Mouse (Mus musculus) spleen, postnatal 14 days (tissue): ENCODE measurements around the gene Gpr108.

Experiments
- DNase-seq, 2 experiments: peaks; one replicate each; pipeline ENCODE4 v3.0.0; 2021 to 2022; ENCODE audit warnings: low spot score in 2 of 2

The Gpr108 gene

DNA sequence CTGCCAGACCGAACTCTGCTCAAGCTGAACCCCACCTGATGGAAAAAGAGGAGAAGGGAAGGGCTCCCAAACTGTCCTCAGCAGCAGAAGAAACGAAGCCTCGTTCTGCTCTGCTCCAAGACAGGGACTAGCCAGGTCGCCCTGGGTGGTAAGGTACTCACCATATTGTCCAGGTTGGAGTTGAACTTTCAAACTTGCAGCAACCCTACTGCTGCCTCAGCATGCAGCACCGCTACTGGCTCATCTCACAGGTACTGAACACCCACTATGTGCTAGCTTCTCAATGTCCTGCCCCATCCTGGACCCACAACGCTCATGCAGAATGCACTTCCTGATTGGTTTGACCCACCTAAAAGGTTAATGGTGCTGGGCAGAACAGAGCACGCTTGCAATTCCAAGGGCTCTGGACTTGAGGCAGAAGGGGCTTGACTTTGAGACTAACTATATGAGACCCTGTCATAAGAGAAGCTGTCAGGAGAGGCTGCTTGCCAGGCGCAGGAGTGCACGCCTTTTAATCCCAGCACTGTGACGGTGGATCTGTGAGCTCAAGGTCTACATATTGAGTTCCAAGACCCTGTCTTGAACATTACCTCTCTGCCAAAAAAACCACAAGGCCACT, 2.8 kb downstream of the Gpr108 start:
- no peak for DNase-seq

DNA sequence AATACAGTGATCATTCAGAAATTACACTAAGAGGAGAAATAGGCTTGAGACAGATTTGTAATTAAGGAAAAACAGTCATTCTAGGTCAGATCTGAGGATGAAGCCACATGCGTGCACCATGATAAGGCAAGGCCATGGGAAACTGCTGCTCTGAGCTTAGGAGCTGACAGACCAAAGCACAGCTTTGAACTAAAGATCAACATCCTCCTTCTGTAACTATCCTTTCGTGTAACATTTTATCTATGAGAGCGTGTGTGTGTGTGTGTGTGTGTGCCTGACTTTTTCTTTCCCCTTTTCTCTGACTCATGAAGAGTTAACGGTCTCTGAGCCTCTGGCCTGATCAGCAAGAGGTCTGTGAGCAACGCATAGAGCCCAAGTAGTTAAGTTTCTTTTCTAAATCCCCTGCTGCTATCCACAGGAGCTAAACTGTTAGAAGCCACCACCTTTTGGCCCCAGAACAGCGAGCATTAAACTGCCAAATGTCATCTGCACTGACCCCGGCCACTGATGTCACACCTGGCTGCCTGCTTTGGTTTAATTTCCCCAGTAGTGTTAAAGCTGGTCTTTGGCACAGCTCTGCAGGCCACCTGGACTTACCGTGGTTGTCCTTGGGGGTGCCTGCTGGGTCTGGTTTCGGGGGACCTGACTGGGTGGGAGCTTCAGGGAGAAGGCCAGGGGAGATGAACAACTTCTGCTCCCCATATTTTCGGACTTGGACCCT, 4.4 kb downstream of the Gpr108 start:
- DNase-seq: no peak

DNA sequence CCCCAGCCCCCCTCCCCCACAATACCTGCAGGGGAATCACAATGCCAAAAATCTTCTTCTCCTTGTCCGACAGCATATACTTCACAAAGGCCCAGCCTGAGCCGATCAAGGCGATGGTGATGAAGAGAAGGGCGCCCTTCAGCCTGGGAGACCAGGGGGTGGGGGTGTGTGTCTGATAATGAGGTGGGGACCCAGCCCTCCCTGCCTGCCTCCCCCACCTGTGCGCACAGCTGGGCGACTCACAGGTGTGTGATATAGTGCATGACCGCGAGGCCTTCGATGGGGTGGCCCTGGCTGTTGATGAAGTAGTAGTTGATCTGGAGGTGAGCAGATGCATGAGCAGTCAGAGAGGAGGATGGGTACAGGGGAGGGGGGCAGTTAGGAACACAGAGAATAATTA, 11.1 kb downstream of the Gpr108 start:
- DNase-seq: no peak

DNA sequence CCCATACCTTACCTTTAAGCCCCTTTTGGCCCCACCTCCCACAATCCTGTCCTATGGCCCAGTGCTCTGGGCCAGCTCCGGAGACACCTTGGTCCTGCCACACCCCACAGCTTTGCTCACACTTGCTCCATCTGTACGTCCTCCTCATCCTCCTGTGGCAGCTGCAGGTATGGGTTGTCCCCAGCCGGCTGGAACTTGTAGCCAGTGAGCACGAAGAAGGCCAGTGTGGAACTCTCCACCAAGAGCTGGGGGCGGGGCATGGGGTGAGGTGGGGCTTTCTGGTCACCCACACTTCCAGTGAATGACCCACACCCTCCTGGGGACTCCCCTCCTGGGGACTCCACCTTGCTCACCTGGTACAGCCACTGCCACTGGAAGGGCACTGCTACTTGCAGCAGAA, 12.4 kb downstream of the Gpr108 start:
- no peak for DNase-seq

DNA sequence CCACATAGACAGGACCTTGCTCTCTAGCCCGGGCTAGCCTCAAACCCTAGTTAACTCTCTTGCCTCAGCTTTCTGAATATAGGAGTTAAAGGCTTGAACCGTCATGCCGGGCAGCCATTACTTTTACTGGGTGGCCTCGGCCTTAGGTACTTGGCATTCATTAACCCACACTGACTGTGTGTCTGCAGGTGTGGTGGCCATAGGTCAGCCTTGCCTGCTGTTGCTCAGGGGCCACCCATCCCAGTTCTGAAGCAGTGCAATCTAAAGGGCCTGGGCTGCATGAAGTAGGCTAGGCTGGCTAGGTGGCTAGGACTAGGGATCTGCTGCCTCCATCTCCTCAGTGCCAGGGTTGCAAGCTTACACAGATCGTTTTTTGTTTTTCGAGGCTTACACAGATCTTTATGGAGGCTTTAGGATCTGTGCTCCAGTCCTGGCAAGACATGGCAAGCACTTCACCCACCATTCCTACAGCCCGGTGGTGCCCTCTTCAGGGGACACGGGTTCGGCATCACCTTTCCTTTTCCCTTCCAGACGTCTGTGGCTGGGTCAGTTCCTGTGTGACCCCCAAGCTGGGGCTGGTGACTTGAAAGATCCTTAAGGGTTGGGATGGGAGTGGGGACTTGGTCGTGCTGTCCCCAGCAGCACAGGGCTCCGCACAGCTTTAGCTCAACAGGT, 13.9 kb downstream of the Gpr108 start:
- no peak for DNase-seq

DNA sequence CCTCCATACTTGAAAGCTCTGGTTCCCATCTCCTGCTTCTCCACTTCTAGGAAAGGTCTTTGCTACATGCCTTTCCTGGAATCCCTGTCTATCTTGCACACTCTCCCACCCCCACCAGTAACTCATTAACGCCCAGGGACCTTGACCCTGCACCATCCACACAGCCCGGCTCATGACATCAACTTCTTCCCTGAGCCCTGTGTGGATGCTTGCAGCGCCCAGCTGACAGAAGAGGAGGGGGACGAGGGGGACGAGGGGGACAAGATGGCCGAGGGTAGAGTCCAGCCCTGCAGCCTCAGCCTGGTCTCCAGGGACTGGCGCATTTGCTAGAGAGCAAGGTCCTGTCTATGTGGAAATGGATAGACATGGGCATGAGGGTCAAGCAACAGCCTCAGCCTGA, 15.2 kb downstream of the Gpr108 start:
- no peak for DNase-seq

DNA sequence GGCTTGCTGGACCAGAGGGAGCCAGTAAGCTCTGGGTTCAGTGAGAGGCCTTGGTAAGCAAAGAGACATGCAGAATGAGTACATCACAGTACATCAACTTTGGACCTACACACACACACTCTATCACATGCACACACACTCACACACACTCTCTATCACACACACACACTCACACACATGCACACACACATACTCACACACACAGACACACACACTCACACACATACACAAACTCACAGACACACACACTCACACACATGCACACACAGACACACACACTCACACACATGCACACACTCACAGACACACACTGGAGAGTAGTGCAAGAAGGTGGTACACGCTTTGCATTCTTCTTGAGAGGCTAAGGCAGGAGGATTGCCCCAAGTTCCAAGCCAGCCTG, 16.0 kb downstream of the Gpr108 start:
- DNase-seq: no peak

DNA sequence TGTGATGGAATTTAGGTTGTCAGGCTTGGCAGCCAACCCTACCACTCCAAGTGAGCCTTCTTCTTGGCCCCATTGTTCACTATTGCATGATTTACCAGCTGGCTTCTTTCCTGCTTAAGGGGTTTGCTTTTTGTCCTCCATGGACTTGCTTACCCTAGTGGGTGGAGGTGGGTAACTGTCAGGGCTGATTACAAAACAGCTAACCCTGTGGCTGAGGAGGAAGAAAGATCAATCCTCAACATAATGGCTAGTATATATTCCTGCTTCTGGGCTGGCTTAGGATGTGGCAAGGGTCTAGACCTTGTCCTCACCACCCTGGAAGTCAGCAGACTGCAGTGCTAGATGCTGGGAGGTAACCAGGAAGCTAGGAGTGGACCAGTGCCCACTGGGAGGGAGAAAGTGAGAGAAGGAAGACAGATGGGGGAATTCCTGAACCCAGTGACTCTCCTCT, 16.9 kb downstream of the Gpr108 start:
- no peak for DNase-seq

DNA sequence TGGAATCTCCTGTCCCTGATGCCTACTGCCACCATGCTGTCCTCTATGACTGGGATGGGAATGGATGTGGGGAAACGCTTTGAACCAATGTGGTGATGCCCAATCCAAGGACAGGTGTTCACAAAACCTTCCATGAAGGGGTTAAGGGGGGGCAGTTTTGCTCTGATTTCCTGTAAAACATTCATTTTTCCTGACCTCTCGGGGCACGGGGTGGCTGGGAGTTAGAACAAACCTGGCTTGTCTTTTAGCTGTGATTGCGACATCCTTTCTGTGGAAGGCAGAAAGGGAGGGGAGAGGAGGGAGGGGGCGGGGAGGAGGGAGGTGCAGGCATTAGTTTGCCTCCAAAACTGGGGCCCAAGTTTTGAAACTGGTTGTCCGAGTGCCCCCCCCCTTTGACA, 17.5 kb downstream of the Gpr108 start:
- no peak for DNase-seq

DNA sequence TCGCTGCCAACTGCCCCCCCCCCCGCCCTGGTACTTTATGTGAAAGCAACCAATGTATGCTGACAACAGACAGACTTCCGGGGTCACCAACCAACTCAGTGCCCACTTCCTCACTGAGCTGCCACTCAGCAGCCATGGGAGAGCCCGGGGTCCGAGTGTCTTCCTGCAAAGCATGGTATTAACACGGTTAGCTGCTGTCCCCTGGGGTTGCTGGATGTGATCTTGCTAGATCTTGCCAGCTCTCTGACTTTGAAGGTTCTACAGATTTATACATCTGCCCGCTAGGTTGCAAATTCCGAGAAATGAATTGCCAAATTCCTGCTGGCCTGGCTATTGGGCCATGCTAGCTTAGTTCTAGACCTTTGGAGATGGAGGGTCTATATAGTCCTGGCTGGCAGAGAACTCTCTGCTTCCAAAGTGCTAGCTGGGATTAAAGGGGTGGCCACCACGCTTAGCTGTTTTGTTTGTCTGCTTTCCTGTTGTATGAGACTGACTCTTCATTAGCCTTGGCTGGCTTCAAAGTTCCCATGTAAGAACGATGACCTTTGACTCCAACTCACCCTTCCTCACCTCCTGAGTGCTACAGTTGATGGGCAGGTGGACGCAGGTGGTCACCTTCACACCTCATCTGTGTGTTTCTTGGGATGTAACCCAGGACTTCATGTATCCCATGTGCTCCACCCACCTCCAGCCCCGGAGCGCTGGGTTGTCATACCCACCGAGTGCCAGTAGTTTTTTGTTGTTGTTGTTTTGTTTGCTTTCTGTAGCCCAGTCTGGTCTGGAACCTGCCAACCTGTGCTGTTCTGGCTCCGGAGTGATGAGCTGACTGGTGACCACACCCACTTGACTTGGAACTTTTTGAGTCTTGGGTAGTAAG, 18.2 kb downstream of the Gpr108 start:
- no peak for DNase-seq

DNA sequence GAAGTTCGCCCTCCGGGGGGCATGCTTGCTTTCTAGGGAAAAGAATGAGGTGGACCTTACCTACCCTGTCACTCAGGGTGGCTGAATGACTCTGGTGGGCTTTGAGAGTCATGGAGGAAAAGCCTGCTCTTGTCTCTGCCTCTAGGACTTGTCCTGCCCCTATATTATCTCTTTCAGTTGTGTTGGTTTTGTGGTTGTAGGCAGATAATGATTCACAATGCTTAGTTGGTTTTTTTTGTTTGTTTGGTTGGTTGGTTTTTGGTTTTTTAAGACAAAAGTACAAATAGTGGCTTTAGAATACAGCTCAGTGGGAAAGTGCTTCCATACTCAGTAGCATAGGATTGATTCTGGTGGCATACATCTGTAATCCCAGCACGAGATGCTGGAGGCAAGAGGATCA, 19.4 kb downstream of the Gpr108 start:
- DNase-seq: no peak

DNA sequence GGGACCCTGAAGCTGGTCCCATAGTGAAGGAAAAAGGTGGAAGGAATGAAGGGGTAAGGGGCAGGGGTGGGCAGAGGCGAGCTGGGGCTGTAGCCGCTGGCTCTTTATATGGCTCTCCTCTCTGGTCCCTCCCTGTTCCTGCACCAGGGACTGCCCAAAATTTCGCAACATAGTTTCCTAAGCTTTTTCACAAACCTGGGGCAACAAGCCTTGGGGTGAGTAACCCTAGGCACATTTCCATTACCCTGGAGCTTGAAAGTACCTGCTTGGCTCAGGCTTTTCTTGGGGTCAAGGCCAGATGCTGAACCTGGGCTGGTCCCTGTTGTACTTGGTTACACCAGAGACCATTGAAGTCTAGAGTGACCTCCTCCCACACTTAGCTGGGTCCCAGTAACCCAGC, 20.2 kb downstream of the Gpr108 start, which contains the start of gene C3:
C3 (minus strand) TSS at position 123 of the 400 bp plus-strand sequence.
- no peak for DNase-seq

DNA sequence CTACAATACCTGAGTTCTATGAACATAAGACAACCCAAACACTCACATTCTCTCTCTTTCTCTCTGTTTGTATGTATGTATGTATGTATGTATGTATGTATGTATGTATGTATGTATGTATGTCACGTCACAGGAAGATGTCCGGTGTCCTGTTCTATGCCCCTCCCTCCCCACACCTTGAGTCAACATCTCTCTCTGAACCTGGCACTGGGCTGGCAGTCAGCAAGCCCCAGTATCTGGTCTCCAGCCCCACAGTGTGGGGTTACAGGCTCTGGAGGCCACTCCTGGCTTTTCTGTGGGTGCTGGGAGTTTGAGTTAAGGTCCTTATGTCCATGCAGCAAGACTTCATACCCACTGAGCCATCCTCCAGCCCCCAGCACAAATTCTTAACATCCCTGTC, 20.8 kb downstream of the Gpr108 start:
- no peak for DNase-seq

DNA sequence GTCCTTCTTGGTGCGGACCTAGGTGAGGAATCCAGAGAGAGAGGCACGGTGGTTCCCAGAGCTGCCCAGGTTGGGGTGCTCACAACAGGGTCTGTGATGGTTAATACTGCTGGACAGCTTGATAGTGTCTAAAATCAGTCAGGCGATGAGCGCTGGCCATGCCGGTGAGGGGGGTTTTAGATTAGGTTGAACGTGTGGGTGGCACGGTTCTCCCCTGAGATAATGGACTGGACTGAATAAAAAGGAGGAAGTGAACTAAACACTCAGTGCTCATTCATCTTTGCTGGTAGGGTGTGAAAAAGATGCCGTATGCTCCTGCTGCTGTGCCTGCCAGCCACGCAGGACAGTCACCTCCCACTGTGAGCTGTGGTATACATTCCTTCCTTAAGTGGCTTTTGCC, 24.9 kb downstream of the Gpr108 start:
- no peak for DNase-seq

DNA sequence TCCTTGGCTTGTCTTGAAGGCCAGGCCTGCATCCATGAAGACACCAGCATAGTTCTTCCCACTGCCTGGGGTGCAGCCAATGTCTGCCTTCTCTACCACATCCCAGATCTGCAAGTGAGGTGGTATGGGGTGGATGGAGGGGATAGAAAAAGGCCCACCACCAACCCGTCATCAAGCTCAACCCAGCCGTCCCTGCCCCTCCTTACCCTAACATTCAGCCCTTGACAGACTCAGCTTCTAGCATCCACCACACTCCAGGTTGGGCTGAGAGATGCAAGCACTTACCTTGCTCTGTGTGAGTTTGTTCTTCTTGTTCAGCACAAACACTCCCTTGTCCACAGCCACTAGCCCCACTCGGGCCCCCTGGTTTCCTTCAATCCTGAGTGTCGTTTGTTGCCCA, 26.3 kb downstream of the Gpr108 start:
- DNase-seq: no peak

DNA sequence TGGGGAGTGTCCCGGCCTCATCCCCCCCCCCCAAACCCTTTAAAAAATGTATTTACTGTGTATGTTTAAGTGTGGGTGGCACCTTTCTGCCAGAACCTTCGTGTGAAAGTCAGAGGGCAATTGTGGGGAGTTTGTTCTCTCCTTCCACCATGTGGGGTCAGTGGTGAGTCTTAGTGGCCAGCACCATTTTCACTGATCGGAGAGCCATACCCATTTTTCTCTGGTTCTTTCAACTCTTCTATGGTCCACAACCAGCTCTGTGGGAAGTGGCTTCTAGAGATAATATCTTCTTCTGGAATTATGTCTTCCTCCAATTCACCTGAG, 28.4 kb downstream of the Gpr108 start:
- DNase-seq: peak in 1 of 2 experiments; percentile 34

DNA sequence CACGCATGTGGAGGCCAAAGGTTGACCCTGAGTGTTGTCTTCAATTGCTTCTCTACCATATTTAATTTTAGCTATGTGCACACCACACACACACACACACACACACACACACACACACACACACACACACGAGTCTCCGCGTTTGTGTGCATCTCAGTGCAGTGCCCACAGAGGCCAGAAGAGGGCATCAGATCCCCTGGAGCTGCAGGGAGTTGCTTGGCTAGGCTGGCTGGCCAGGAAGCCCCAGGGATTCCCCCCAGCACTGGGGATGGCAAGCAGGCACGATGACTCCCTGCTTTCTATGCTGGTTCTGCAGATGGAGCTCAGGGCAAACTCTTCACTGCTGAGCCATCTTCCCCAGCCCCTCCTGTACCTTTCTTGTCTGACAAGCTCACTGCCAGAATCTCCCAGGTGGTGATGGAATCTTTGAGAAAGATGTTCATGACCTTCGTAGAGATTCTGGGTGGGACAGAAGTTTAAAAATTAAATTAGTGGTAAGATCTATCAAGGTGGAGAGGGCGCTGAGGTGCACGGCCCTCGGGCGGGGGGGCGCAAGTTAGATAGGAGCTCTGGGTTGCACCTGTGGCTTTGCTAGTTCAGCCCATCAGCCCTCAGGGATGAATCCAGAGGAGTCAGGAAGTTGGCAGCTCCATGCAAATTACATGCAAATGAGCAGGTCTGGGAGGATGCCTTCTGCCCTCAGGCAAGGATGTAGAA, 28.9 kb downstream of the Gpr108 start:
- DNase-seq: peak; percentile 53 to 68

DNA sequence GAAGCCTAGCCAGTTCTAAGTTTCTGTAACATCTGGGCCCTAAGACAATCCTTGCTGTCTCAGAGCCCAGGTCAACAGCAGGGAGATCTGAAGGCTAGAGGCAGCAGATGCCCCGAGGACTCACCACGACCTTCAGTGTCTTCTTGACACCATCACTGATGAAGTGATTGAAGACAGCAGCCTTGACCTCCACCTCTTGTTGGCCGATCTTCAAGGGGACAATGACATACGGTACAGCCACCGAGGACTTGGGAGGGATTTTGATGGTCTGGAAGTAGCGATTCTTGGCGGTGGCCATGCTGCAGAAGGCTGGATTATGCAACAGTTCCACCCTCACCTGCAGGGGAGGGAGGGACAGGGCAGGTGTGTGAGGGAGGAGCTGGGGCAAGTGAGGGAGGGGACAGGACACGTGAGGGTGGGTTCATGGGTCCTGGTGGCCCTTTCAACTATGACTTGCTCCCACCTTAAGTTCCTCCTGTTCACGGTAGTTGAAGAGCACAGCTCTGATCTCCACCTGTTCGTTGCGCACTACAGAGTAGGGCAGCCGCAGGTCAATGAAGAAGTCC, 29.8 kb downstream of the Gpr108 start:
- no peak for DNase-seq

DNA sequence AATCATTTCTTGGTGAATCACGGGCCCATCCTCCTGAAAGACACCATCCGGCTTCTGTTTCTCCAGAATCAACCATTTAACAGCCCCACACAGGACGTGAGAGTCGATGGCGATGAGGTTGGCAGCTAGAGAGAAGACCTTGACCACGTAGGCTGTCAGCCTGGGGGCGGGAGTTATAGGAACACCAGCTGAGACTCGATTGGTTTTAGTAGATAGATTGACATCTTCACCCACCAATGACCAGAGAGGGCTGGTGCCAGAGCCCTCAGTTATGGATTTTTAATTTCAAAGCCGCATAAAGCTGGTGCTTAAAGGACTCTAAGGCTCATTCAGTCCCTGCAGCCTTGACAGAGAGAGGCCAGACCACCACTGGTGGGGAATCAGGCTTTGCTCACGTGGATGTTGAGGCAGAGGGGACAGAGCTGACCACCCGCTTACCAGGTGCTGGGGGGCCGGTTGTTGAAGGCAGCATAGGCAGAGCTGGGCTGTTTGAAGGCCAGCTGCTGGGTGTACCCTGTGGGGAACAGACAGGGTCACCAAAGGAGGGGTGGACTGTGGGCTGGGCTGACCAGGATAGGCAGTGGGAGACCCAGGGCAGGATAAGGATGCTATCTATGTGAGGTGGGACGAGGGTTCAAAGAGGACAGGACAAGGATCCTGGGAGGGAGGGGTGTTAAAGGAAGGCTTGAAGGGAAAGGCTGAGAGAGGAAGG, 33.4 kb downstream of the Gpr108 start:
- no peak for DNase-seq

DNA sequence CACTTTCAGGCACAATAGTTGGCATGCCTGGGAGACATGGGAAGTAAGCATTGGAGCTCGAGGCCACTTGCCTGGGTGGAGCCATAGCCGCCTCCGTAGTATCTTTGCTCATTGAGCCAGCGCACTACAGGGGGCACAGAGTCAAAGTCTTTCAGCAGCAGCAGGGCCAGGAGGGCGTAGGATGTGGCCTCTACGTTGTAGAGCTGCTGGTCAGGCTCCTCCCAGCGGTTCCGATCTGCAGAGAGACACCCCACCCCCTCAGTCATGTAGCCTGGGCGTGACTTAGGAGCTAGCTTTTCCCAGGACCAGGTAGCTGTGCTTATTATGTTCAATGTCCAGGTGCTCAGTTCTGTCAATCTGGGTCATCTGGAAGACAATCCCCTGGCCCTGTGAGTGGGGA, 36.7 kb downstream of the Gpr108 start:
- DNase-seq: no peak

DNA sequence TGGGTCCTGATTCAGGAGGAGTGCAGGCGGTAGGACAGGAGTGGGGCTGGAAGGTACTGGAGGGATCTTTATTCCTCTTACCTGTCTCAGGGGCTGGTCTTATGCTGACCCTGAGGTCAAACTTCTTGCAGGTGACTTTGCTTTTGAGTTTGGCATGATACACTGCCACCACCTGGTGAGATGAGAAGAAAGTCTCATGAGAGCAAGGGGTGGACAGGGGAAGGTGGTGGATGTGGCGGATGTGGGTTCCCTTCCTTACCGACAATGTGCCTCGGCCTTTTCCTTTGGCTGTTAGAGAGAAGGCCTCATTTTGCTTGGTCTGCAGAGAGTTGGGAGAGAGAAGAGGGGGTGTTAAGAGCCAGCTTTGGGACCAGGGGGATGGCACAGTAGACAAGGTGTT, 38.9 kb downstream of the Gpr108 start:
- no peak for DNase-seq
